Mouse (Mus musculus) cerebellum, adult 11-12 months (tissue): ENCODE measurements around the gene Diexf.

Experiments used
- DNase-seq: peaks from one replicate; pipeline ENCODE4 v3.0.0; 2022

Diexf gene

DNA sequence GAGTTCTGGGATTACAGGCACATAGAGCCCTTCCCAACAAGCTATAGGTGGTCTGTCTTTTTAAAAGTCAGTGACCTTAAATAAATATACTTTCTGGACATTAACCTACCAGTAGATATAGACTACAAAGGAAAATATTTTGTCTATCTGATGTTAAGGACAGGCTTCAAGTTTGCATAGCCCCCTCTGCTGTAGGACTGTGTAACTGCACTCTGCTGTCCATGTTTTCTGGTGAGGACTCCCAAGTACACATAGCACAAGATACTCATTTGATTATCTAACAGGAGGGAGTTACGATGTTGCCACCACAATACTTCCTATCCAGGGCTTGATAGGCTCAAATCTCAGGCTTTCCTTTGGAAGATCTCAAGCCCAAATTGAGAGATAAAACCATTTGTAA, 3.7 kb upstream of the Diexf start:
- DNase-seq = no peak

DNA sequence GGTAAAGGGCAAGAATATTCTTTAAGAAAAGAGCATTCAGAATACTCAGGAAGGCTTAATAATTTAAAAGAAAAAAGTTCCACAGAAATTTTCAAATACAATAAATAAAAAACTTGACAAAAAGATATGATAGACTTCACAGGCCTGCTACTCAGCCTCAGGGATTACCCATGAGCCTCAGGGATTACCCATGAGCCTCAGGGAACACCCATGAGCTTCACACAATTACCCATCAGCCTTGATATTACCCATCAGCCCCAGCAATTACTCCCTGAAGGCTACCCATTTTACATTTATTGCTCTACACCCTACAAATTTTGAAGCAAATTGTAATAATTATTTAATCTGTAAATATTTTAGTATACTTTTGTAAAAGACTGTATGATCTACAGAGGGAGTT, 2.3 kb upstream of the Diexf start:
- no peak for DNase-seq

DNA sequence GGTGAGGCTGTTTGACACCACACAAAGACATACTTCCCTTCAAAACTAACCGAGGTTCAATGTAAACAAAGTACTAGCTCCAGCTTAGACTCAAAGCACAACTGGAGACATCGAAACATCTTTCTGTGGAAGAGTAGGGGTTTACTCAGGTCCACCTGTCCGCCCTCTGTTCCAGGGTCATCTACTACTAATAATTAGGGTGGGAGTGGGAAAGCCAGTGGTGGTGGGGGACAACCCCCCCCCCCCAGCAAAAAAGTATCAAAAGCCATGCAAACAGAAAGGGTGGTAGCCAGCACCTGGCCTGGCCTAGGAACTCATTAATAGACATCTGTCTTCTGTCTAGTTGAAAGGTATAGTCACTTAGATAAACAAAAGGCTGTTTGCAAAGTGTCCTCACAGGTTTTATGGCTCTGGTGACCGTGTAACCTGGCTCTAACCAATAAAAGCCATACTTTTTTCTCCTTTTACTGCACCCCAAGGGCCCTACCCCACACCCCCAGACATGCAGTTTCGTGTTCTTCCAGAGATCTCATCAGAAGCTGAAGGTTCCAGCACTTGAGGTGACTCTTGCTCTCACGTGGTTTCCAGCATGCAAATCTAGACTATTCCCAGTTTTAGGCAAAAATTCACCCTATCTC, 1.4 kb upstream of the Diexf start:
- DNase-seq = no peak

DNA sequence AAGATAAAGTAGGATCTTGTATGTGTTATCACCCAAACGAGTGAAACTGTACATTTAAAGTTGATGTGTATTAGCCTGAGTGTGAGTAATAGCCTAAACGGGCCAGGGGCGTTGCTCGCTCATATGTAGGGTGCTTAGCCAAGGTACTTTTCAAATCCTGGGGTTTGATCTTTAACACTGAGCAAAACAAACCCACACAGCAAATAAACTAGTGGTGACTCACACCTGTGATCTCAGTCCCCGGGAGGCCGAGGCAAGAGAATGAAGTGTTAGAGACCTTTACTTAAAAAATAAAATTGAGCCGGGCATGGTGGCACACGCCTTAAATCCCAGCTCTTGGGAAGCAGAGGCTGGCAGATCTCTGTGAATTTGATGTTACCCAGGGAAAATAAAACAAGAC, 767 bp upstream of the Diexf start:
- no peak for DNase-seq

DNA sequence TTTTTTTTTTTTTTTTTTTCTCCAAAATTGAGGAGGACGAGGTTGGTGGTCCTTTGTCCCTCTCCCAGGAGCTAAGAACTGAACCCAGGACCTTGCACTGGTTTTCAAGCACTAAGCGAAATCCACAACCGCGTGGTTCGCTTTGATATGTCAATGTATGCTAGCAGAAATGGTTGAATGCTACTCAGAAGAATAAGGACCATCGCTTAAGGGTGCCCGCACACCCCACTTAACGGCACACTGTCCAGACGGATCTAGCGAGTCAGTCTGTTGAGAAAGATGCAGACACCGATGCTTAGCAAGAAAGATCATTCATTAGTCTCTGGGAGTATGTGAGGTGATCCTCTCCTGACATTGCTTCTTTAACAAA, 369 bp upstream of the Diexf start:
- no peak for DNase-seq

DNA sequence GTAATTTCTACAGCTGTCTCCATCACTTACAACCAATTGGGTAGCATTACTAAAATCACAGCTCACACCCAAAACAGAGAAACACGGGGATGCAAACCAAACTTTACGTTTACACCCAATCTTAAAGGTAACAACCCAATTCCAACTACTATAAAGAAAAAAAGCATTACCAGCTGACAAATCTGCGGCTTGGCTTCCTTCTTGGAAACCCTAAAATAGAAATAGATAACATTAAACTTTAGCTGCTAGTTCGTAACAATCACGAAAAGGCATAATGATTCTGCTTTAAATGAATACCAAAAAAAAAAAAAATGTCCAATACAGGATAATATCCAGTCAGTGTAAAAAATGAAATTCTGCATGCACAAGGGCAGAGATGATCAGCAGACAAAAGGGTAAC, 751 bp downstream of the Diexf start:
- no peak for DNase-seq

DNA sequence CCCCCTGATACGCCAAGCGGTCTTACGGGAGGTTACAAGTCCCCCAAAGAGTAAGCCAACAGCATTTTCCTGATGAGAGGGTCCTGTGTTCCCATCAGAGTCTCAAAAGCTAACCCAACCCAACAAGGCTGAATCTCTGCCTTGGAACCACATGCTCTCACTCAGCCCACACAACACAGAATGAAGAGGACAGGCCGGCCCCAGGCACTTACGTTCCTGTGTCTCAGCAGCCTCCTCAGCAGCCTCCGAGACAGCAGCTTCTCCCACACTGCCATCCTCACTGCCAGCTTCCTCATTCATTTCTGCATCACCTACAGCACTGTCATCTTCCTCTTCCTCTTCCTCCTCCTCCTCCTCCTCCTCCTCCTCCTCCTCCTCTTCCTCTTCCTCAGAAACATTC, 2.0 kb downstream of the Diexf start:
- no peak for DNase-seq

DNA sequence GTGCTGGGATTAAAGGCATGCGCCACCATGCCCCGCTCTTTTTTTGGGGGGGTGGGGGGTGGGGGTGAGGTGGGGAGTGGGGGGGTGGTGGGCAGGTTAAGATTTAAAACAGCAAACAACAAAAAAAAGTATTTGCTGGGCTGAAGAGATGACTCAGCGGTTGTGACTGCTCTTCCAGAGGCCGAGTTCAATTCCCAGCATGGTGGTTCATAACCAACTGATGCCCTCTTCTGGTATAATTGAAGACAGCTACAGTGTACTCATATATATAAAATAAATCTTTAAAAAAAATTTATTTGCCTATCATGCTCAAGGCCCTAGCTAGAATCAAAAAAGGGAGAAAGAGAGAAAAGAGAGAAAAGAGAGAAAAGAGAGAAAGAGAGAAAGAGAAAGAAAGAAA, 4.2 kb downstream of the Diexf start:
- DNase-seq = no peak

DNA sequence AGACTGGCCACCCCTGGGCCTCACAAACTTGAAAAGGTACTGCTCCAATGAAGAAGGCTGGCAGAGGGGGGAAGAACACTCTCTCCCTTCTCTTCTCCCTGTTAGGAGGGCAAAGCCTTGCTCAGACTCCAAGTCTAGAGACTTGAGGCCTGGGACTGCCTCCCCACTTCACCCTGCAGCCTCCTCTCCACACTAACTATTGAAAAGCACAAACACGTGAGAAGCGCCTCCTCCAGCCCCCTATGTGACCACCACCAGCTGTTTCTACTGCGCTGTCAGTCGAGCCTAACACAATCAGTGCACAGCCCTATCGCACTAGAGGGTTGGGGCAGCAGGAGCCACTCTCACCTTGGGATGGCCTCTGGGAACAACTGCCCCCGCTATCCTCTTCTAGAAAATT, 6.8 kb downstream of the Diexf start:
- no peak for DNase-seq

DNA sequence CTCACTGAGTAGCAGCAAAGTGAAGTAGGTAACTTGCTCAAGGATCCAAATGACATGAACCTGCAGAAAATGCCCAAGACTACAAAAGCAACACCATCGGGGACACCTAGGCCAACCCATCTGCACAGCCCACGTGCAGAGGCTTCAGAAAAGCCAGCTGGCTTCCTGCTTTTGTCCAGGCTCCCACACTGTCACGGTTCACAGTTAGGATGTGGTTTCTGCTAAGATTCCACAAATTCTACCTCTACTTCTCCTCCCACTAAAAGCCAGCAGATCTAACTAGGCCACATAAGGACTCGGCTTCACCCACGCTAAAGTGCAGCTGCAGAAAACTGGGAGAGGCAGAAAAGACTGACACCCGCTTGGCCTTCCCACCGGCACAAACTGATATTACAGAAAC, 7.3 kb downstream of the Diexf start:
- no peak for DNase-seq

DNA sequence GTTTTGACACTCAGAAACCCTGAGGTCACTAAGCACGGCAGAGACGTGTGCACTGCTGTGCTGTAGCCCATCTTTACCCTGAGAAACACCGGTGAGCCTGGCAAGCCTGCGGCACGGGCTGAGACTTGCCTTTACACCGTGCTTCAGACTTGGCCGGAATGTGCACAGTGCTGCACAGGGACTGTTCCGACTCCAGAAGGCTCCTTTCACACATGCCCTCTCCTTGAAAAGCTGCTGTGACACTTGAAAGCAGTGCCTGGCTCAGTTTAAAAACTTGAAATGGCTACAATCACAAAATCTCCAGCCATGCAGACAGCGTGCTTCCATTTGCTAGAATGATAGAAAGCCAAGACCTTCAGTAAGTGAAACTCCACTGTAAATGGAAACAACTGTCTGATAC, 18.0 kb downstream of the Diexf start:
- DNase-seq = no peak

DNA sequence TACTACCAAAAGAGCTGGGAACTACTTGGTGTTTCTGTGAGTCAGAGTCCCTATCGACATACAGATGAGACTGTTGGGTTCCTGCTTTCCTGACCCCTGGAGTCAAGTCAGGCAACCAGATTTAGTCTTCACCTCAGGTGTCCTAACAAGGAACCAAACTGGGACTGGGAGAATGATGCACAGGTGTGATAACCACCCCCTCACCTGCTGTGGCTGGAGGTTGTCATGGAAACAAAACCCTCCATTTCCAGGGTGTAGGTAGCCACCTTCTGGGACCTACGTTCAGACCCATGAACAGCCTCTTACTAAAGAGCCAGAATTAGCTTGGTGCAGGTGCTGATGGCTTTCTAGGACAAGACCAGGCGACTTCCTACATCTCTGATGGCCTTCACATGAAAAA, 27.1 kb downstream of the Diexf start:
- no peak for DNase-seq

DNA sequence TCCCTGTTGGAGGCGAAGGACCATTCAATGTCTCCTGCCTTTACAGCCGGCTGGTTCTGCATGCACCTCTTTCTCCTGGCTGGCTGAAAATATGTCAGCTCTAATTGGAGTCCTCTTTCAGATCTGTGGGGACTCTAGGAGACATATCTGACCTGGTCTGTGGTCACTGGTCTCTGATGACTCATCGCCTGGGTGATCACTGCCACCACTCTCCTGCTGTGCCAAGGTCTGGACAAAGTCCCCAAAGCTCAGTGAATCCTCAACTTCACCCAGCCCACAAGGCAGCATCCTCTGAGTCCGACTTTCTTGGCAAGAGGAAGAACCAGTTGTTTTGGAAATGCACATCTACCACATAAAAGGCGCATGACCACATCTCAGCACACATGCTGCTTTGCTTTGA, 27.5 kb downstream of the Diexf start:
- DNase-seq = no peak

DNA sequence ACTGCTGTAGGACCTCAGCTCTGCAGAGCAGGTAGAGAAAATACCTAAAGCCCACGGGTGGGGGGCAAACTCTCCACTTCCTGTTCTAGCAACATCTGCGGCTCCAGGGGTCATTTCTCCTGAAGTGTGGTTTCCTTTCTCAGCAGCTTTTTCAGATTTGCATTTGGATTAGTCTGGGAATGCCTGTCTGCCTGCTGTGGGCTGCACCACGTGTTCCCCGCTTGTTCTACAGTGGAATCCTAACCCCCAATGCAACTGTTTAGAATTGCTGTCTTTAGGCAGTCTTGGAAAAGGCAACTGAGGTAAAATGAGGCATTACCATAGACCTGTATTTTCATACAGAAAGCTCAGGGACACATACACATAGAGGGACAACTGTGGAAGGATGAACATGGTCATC, 28.0 kb downstream of the Diexf start:
- no peak for DNase-seq

DNA sequence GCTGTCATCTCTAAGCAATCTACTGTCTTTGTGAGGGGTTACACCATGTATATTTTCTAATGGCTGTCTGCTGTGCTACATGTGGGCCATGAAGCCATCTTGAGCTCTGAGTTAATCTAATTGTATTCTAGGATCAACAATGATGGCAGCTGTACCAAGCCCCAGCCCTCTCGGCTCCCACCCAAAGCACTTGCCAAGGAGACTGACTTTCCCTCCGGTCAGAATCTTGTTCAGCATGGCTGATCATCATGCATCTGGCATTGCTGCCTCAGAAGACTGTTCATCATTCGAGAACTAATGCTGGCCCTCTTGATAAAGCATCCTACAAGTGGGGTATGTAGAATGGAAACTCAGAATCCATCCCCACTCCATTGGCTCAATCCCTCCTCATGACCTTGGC, 31.1 kb downstream of the Diexf start:
- DNase-seq = no peak

DNA sequence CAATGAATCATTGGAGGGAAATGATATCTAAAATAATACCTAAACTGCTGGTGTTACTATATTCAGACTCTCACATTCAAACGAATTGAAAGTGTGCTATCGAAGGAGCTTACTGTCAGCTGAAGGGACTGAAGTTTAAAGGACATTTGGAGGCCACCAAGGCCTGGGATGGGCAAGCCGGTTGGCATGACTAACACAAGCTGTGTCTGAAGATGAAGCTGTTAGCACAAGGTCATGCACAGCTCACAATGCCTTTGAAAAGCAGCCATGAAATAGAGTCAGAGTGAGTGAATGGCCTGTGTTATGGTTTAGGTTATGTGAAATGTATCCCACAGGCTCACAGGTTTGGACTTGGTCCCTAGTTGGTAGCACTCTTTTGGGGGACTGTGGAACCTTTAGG, 36.5 kb downstream of the Diexf start:
- no peak for DNase-seq

DNA sequence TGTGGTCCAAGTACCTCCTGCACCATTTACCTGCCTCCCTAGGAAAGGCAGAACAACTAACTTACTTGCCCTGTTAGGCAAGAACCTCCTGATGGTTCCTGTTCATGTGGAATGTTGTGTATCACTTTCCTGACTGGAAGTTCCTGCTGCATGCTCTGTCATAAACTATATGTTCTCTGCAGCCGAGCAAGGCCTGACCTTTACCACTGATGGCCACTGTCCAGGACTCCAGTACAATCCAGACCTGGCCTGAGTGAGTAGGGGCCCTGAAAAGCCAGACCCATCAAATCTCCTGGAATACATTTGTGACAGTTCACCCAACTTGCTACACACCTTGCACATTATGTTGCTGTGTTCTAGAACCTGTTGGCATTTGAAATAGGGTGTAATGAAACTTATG, 37.3 kb downstream of the Diexf start:
- DNase-seq = no peak

DNA sequence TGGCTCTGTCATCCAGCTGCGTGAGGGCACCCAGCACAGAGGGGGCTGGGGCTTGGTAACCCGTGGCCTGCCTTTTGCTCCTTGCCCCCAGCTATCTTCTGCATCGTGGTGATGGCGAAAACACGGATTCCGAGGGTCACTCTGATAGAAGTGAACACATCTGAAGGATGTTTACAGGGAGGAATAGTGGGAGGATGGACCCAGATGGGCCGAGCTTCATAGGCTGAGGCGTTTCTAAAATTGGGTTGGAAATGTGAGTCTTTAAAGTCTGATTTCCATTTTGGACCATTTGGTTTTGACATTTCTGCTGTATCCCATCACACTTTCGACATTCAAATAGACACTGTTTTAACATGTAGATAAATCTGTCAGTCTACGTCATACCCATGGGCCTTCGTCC, 39.2 kb downstream of the Diexf start:
- no peak for DNase-seq

DNA sequence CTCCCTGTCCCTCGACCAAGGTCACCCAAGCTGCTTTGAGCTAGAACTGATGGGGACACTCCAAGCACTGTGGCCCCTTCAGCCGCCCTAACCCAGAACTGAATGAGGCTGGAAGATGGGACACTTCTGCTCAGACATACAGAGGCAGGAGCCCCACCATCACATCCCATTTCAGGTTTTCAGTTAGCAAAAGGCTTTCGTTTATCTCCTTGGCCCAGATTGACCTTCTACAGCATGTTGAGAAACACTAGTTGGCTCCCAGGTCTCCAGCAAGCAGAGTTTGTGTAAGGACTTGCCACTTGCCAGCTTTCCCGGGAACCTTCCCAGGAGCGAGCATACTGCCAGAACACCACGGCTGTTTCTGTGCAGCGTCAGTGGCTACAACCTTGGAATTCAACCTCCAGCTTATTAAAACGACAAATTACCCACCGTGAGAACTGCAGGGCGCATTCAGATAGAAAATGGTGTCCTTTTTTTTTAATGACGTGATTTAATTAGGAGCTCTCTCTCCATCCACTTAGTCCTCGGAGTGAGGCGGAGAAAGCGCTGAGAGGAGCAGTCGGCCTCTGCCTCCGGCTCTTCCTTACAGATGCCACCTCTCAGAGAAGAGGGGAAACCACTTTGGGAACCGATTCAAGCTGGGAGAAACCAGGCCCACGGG, 39.7 kb downstream of the Diexf start:
- peak; percentile 33 for DNase-seq

DNA sequence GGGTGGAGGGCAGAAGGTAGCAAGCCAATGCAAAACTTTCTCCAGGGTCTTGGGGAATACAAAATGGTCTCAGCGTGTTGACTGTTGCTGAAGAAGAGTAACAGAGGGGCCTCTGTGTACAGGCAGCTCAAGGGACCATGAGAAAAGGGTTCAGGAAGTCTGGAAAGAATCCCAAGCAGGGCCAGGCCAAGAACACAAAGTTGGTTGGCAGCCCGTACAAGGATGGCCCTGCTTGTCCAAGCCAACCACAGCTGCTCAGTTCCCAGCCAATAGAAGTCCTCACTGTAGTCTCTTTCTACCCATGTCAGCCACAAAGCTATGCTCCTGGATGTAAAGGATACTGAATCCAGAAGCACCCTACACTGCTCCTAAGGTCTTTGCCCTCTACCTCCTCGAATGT, 40.4 kb downstream of the Diexf start:
- DNase-seq = peak; percentile 12

DNA sequence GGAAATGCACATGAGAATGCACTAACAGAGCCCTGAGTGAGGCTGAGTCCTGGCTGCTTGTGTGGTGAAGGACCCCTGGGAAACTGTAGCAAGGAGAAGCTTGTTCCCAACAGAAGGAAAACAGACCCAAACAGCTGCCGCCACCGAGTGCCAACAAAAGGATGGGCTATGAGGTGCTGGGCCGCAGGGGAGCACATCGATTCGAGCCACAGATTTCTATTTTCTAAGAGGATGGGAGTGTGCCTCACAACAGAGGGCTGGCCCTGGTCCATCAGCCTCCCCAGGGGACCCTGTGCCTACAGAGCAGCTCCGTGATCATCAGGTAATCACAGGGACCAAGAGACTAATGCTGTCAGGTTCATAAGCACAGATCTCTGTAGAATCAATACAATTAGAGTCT, 40.9 kb downstream of the Diexf start:
- DNase-seq = no peak

DNA sequence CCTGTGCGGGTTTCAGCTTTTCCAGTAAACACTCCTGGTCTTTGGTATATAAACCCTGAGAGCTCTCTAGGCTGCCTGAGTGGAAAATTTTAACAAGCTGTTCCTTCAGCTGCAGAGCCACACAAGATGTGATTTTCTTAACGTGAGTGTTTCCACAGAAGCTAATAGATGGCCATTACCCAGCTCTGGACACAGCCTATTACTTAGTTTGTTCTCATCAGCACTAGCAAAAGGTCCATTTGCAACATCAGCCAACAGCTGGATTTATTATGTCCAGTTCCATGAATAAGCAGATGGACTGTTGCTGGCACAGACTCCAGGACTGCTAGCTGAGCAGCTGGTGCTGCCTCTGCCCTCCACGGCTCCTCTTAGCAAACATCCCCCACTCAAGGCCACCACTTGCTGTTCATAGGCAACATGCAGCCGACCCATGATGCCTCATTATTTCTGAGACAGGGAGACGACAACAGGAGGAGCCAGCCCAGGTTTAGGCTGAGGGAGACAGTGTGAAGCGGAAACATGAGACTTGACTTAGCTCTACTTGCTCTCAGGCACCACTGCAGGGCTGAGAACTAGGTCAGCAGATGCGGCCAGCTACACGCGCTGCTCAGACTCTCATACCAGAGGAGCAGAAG, 43.1 kb downstream of the Diexf start:
- no peak for DNase-seq

DNA sequence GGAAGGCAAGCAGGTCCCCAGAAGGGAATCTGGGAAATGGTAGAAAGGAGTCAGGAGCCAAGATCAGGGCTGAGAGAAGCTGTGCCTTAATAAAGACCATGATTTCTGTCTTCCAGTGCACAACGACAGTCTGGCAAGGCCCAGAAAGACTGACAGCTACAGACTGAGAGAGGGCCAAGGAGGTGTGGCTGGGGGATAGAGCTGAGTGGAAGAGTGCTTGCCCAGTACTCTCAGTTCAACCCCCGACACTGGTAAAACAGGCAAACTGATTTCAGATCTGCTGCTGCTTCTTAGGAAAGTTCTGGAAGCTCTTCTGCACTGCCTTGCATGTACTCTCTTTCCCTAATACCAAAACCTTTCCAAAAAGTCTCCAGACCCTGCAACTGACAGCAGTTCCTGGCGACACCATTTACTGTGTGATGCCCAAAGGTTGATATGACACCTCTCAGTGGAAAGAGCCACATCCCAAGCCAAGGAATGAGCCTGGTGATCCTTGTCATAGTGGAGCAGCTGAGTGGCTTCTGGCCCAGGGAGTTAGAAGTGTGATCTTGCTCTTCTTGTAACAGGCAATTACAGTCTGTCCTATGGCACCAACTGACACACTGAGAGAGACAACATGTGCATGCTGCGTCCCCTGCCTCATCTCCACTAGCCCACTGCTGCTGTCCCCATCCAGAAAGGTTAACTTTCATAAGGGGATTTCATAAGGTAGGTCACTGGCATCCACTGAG, 43.8 kb downstream of the Diexf start:
- DNase-seq = no peak

DNA sequence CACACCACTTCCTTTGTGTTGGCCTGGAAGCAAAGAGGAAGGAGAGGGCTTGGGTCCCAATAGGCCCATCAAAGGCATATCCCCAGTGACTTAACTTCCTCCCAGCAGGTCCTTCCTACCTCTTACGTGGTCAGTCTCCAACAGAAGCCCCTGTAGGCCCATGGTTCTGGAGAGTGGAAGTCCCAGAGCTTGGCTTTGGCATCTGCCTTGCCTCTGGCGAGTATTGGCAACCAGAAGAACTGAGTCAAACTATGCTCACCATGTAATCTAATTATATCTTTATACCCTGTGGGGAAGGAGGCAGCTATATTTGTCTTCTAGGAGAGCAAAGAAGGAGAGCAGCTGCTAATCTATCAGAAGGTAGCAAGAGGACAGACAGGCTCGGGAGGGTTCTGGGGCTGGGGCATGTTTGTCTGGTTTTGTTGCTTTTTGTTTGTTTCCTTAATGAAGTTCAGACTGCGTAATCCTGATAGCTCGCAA, 44.5 kb downstream of the Diexf start:
- DNase-seq = no peak
